Mouse (Mus musculus): ENCODE results near the gene Gpr1. TPM values are rescaled to one million over a fixed set of nuclear protein-coding genes. Genes with fewer than 3 reads are reported as not detected.
"Not testable (repeated sequence)": the region's sequence is repeated elsewhere in the genome, so short reads cannot be mapped to it uniquely, and the experiment has no call there.

Gpr1 gene
- polyA plus RNA-seq, 1 experiment: 0.06 TPM

GRCm38 (mm10) chr1:63182636-63183270 is 31.6 kb downstream of the Gpr1 start:
- TF ChIP-seq CTCF (IDR thresholded peaks at IDR 0.05; ENCODE audit: insufficient read depth, low read length) (no peak), POLR2A (IDR thresholded peaks at IDR 0.05; ENCODE audit: borderline replicate concordance, extremely low read depth, low read depth, low read length) (no peak)

GRCm38 (mm10) chr1:63182212-63182611 is 32.1 kb downstream of the Gpr1 start:
- WGBS: 83% methylated on average over 5 of the region's 5 CpGs
- Histone ChIP-seq H3K4me3 (replicated peaks; ENCODE audit: extremely low read depth, low read depth, low read length) (no peak overlapping the region), H3K4me1 (ENCODE audit: control insufficient read depth, insufficient read depth, low read length) (peaks cover 6% of the 10 kb centered on the region; the same call in 1 of the 2 replicates)
- TF ChIP-seq POLR2A (IDR thresholded peaks at IDR 0.05; ENCODE audit: borderline replicate concordance, extremely low read depth, low read depth, low read length) (no peak), CTCF (IDR thresholded peaks at IDR 0.05; ENCODE audit: insufficient read depth, low read length) (no peak)
- no peak for DNase-seq

More at GRCm38 (mm10) chr1:63182636-63183270, 31.6 kb downstream of the Gpr1 start:
- 59% methylated on average over 10 of the region's 10 CpGs for WGBS
- Histone ChIP-seq H3K4me1 (ENCODE audit: control insufficient read depth, insufficient read depth, low read length) (peaks cover 3% of the 10 kb centered on the region; the same call in 1 of the 2 replicates), H3K4me3 (replicated peaks; ENCODE audit: extremely low read depth, low read depth, low read length) (no peak overlapping the region)
- DNase-seq: peak; percentile 45

- TF ChIP-seq CTCF (IDR thresholded peaks at IDR 0.05; ENCODE audit: insufficient read depth, low read length) (no peak), POLR2A (IDR thresholded peaks at IDR 0.05; ENCODE audit: borderline replicate concordance, extremely low read depth, low read depth, low read length) (no peak)
- no peak overlapping the region for H3K4me3 ChIP-seq (replicated peaks; ENCODE audit: extremely low read depth, low read depth, low read length)
- peaks cover 6% of the 10 kb centered on the region; the same call in 1 of the 2 replicates for H3K4me1 ChIP-seq (ENCODE audit: control insufficient read depth, insufficient read depth, low read length)
- WGBS: 96% methylated on average over 1 of the region's 1 CpGs
- no peak for DNase-seq
Measured at GRCm38 (mm10) chr1:63181480-63181879, 32.9 kb downstream of the Gpr1 start.

DNA sequence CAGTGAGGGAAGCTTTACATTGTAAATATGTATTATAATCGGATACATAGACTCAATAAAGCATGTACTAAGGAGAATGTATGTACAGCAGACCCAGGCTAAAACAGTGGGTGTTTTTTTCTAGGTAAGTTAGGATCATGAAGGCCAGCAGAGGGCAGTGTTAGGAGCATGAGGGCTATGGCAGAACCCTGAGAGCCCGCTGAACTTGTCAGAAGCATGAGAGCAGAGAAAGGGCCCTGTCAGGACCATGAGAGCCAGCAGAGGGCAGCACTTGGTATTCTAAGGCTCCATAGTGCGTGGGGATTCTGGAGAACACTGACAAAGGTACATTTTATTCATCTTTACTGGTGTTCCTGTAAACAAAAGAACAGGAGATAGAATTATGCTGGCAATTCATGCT is 33.3 kb downstream of the Gpr1 start:
- TF ChIP-seq CTCF (IDR thresholded peaks at IDR 0.05; ENCODE audit: insufficient read depth, low read length): peak; percentile 92
- TF ChIP-seq POLR2A (IDR thresholded peaks at IDR 0.05; ENCODE audit: borderline replicate concordance, extremely low read depth, low read depth, low read length): no peak
- 2% methylated on average over 3 of the region's 3 CpGs for WGBS
- no peak overlapping the region for H3K4me3 ChIP-seq (replicated peaks; ENCODE audit: extremely low read depth, low read depth, low read length)
- H3K4me1 ChIP-seq (ENCODE audit: control insufficient read depth, insufficient read depth, low read length): peaks cover 6% of the 10 kb centered on the region; the same call in 1 of the 2 replicates
- DNase-seq: peak; percentile 83

DNA sequence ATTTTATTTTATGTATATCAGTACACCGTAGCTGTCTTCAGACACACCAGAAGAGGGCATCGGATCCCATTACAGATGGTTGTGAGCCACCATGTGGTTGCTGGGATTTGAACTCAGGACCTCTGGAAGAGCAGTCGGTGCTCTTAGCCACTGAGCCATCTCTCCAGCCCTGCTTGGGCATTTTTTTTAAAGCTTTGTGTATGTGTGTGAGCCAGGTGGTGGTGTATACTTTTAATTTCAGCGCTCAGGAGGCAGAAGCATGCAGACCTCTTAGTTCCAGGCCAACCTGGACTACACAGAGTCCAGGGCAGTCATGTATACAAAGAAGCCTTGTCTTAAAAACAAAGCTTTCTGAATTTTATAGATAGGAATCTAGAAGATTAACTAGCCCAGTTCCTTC is 33.8 kb downstream of the Gpr1 start:
- DNase-seq; H3K4me1 ChIP-seq (ENCODE audit: control insufficient read depth, insufficient read depth, low read length); H3K4me3 ChIP-seq (replicated peaks; ENCODE audit: extremely low read depth, low read depth, low read length): not testable (repeated sequence)
- 75% methylated on average over 4 of the region's 4 CpGs for WGBS

GRCm38 (mm10) chr1:63180122-63180521 is 34.2 kb downstream of the Gpr1 start:
- H3K4me3 ChIP-seq (replicated peaks; ENCODE audit: extremely low read depth, low read depth, low read length): no peak overlapping the region
- DNase-seq: no peak
- WGBS: 92% methylated on average over 4 of the region's 4 CpGs
- H3K4me1 ChIP-seq (ENCODE audit: control insufficient read depth, insufficient read depth, low read length): peaks cover 13% of the 10 kb centered on the region
- TF ChIP-seq CTCF (IDR thresholded peaks at IDR 0.05; ENCODE audit: insufficient read depth, low read length) (no peak), POLR2A (IDR thresholded peaks at IDR 0.05; ENCODE audit: borderline replicate concordance, extremely low read depth, low read depth, low read length) (no peak)

GRCm38 (mm10) chr1:63178308-63178707 is 36.0 kb downstream of the Gpr1 start:
- DNase-seq: no peak
- no peak overlapping the region for H3K4me3 ChIP-seq (replicated peaks; ENCODE audit: extremely low read depth, low read depth, low read length)
- TF ChIP-seq CTCF (IDR thresholded peaks at IDR 0.05; ENCODE audit: insufficient read depth, low read length): no peak
- no peak for TF ChIP-seq POLR2A (IDR thresholded peaks at IDR 0.05; ENCODE audit: borderline replicate concordance, extremely low read depth, low read depth, low read length)
- WGBS: 61% methylated on average over 3 of the region's 3 CpGs
- peaks cover 16% of the 10 kb centered on the region for H3K4me1 ChIP-seq (ENCODE audit: control insufficient read depth, insufficient read depth, low read length)

DNA sequence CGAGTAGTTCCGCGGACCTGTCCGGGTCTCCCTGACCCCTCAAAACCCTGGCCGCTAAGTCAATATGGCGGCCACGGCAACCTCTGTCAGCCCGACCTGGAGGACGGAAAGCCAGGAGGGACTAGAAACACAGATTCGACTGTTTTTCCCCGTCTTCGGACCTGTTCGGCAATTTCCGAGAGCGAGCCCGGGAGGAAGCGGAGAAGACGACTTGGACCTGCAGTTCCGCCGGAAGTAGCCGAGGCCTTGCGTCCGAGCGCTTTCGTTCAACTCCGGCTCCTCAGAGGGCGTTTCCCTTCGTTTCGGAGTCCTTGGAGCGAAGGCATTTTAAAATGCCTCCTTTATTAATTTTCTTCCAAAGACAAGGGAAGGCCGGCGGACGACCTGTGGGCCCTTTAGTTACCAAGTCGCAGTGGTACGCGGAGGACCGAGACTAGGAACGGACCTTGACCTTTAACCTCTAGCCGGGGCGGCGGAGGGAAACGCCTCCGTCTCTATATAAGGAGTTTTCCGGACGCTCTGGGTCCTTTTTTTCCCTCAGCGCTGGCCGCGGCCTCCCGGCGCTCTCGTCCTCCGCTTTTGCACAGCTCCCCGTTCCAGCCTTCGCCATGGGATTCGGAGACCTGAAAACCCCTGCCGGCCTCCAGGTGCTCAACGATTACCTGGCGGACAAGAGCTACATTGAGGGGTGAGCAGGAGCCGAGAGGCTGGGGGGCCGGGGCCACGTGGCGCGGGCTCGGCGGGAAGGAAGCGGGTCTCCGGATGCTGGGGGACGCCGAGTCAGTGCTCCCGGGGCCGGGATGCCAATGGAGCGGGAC is 37.5 kb downstream of the Gpr1 start, which contains the start of the genes Eef1b2 and Ndufs1:
Gene Eef1b2, plus strand, starts transcription at position 222 of the 818 bp plus-strand sequence.
Gene Ndufs1, minus strand, starts transcription at position 230 of the 818 bp plus-strand sequence.
- under 1% methylated on average over 72 of the region's 72 CpGs for WGBS
- Histone ChIP-seq H3K4me1 (ENCODE audit: control insufficient read depth, insufficient read depth, low read length) (peaks cover 16% of the 10 kb centered on the region), H3K4me3 (replicated peaks; ENCODE audit: extremely low read depth, low read depth, low read length) (peak within 1 kb of the TSS; percentile 97)
- TF ChIP-seq CTCF (IDR thresholded peaks at IDR 0.05; ENCODE audit: insufficient read depth, low read length): no peak
- peak; percentile 78; the same call in 1 of the 2 replicates for TF ChIP-seq POLR2A (IDR thresholded peaks at IDR 0.05; ENCODE audit: borderline replicate concordance, extremely low read depth, low read depth, low read length)
- DNase-seq: peak; percentile 95

DNA sequence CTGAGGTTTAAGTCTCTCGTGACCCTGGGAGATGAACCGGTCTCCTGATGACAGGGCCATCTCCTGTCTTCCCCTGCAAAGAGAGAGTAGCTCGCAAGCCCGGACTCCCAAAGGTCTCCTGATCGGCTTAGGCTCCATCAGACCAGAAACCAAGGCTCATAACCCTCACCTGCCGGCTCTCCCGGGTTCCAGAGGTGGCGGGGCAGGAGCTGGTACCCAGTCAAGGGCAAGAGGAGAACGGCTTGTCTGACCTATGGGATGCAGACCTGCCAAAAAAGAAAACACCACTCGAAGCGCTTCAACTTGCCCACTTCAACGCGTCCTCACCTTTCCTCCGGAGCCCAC is 38.1 kb downstream of the Gpr1 start:
- under 1% methylated on average over 14 of the region's 14 CpGs for WGBS
- TF ChIP-seq CTCF (IDR thresholded peaks at IDR 0.05; ENCODE audit: insufficient read depth, low read length) (no peak), POLR2A (IDR thresholded peaks at IDR 0.05; ENCODE audit: borderline replicate concordance, extremely low read depth, low read depth, low read length) (no peak; the same call in 1 of the 2 replicates)
- peak overlapping the region; percentile 97 for H3K4me3 ChIP-seq (replicated peaks; ENCODE audit: extremely low read depth, low read depth, low read length)
- DNase-seq: no peak
- peaks cover 16% of the 10 kb centered on the region for H3K4me1 ChIP-seq (ENCODE audit: control insufficient read depth, insufficient read depth, low read length)

Data from lung, adult 2 months (tissue).